Mouse (Mus musculus): ENCODE measurements around the gene Ankrd28.

DNA sequence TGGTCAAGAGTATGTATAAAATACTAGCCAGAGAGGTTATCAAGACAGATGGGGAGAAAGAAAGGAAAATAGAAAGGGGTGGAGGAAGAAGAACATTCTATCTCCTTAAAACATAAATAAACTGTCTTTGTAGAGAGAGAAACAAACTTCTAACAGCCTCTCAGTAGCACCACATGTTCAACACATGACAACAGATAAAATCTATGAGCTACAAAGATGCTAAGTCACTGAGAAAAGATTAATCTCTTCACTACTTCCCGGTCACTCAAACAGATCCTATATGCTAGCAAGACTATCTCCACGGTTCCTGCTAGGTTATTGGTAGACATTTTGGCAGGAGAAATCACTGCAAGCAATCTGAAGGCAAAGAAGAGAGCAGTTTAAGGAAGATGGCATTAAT, 71.3 kb downstream of the Ankrd28 start:
- no peak for TF ChIP-seq POLR2A (IDR thresholded peaks at IDR 0.05; ENCODE audit: low read depth, low read length)
- no peak for TF ChIP-seq CTCF (IDR thresholded peaks at IDR 0.05; ENCODE audit: extremely low read depth, insufficient read depth, insufficient read length, insufficient replicate concordance)

Data from spleen, adult 2 months (tissue).